Mouse (Mus musculus) lung, embryonic 16.5 days (tissue): ENCODE results near the gene Fyttd1. TPM values are rescaled to one million over a fixed set of nuclear protein-coding genes. Genes with fewer than 3 reads are reported as not detected.
A peak's percentile ranks its signal among the peaks of the same experiment; 100 is the strongest.
"Not testable (repeated sequence)": the region's sequence is repeated elsewhere in the genome, so short reads cannot be mapped to it uniquely, and the experiment has no call there.

Experiments used
- ATAC-seq: fragments of 200-750 bp; cut with Nextera tagmentation; 2 replicates; pipeline ENCODE4 v1.8.0; 2017; ENCODE audit warnings: low read depth, mild to moderate bottlenecking, moderate library complexity
- H3K27ac ChIP-seq: fragments of 300-500 bp; sonication (generic); 2 replicates; pipeline ENCODE4 v1.5.1; 2014; ENCODE audit warnings: mild to moderate bottlenecking, control low read depth, low read length
- H3K27me3 ChIP-seq: fragments of 300-500 bp; sonication (generic); 2 replicates; pipeline ENCODE4 v1.6.1; 2014; ENCODE audit warnings: low read depth, low read length, mixed read lengths; ENCODE audit not compliant: control insufficient read depth, insufficient read depth
- H3K36me3 ChIP-seq: fragments of 300-500 bp; sonication (generic); 2 replicates; pipeline ENCODE4 v1.6.1; 2014; ENCODE audit warnings: low read length; ENCODE audit not compliant: control insufficient read depth, insufficient read depth
- H3K4me1 ChIP-seq: fragments of 300-500 bp; sonication (generic); replicated peaks from 2 replicates; pipeline ENCODE4 v1.6.1; 2014; ENCODE audit warnings: low read length, mixed read lengths; ENCODE audit not compliant: control insufficient read depth, insufficient read depth
- H3K4me2 ChIP-seq: fragments of 300-500 bp; sonication (generic); 2 replicates; pipeline ENCODE4 v1.6.1; 2014; ENCODE audit warnings: low read depth, low read length, control low read depth
- H3K4me3 ChIP-seq: fragments of 300-500 bp; sonication (generic); 2 replicates; pipeline ENCODE4 v1.5.1; 2014; ENCODE audit warnings: mild to moderate bottlenecking, low read length, control low read depth
- H3K9ac ChIP-seq: fragments of 300-500 bp; sonication (generic); 2 replicates; pipeline ENCODE4 v1.6.1; 2014; ENCODE audit warnings: low read length, control low read depth
- H3K9me3 ChIP-seq: fragments of 300-500 bp; sonication (generic); 2 replicates; pipeline ENCODE4 v1.6.1; 2016; ENCODE audit warnings: low read length; ENCODE audit not compliant: control insufficient read depth
- WGBS: fragments of 180-500 bp; shearing (Covaris S2); extraction: QIAGEN DNeasy Blood & Tissue Kit; methylation state at CpG from one replicate; pipeline ENCODE4 v1.1.7; 2014; 5-methylcytosine and 5-hydroxymethylcytosine counted together
- polyA plus RNA-seq: library from polyadenylated mRNA; unstranded; fragments of >200 nt; fragmentation: Nextera tagmentation; extraction: Ambion mirVana; gene quantifications from 2 replicates; pipeline ENCODE4 v1.2.1, GENCODE M21; 2015

Gene Fyttd1
- polyA plus RNA-seq, 1 experiment from 2014 or later = 100 TPM

GRCm38 (mm10) chr16:32934470-32934869 lies 57.2 kb downstream of the Fyttd1 start:
- Histone ChIP-seq H3K9me3 (no peaks in the 10 kb centered on the region), H3K27me3 (no peaks in the 10 kb centered on the region), H3K4me1 (peaks cover 6% of the 10 kb centered on the region; the same call in 1 of the 2 replicates), H3K4me3 (no peak overlapping the region), H3K27ac (no peak overlapping the region; the same call in 1 of the 2 replicates), H3K4me2 (no peak overlapping the region), H3K9ac (no peak overlapping the region), H3K36me3 (no peaks in the 10 kb centered on the region)
- WGBS = 60% methylated on average over 2 of the region's 2 CpGs
- no peak for ATAC-seq

DNA sequence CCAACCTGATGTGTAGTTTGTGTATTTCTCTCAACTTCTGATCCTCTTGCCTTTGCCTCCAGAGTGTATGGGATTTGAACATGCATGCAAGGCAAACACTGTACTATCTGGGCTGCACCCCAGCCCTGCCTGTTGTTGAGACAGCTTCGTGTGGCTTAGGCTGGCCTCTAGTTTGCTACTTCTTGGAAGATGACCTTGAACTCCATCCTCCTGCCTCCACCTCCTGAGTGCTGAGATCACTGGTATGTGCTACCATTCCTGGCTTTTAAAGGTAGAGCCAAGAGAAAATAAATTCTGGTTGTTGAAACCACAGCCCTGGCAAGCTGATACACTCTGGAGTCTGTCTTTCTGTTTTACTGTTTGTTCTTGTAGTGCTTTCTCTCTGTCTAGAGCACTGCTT lies 57.8 kb downstream of the Fyttd1 start:
- Histone ChIP-seq H3K4me2 (no peak overlapping the region), H3K27me3 (no peaks in the 10 kb centered on the region), H3K9me3 (no peaks in the 10 kb centered on the region), H3K4me3 (no peak overlapping the region), H3K9ac (no peak overlapping the region), H3K36me3 (no peaks in the 10 kb centered on the region), H3K27ac (no peak overlapping the region), H3K4me1 (peaks cover 6% of the 10 kb centered on the region; the same call in 1 of the 2 replicates)
- WGBS = 64% methylated on average over 1 of the region's 1 CpGs
- ATAC-seq = no peak

- Histone ChIP-seq H3K27ac (no peak overlapping the region), H3K4me1 (peaks cover 6% of the 10 kb centered on the region; the same call in 1 of the 2 replicates), H3K27me3 (no peaks in the 10 kb centered on the region), H3K4me3 (no peak overlapping the region), H3K9me3 (no peaks in the 10 kb centered on the region), H3K4me2 (no peak overlapping the region), H3K36me3 (no peaks in the 10 kb centered on the region), H3K9ac (no peak overlapping the region)
- 76% methylated on average over 2 of the region's 2 CpGs for WGBS
- no peak for ATAC-seq
Observed at GRCm38 (mm10) chr16:32937358-32937757, 60.1 kb downstream of the Fyttd1 start.

DNA sequence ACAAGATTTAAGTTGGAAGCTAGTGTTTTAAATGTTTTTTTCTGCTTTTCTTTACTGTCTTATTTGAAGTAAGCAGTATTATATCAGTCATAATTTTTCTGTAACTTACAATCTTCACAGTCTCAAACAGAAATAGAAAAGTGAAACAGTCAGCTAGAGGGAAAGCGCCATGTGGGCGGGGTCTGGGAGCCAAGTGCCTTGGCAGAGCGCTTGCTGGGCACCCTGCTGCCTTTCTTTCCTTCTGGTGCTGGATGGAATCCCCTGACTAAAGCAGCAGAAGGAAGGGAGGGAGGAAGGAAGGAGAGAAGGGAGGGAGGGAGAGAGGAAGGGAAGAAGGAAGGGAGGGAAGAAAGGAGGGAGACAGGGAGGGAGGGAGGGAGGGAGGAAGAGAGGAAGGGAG lies 62.0 kb downstream of the Fyttd1 start:
- not testable (repeated sequence) for H3K4me2 ChIP-seq, H3K27me3 ChIP-seq, H3K36me3 ChIP-seq, H3K9me3 ChIP-seq, H3K4me3 ChIP-seq, H3K27ac ChIP-seq, H3K4me1 ChIP-seq, H3K9ac ChIP-seq
- WGBS = 49% methylated on average over 3 of the region's 3 CpGs
- ATAC-seq = 0 out of 2 replicates have a peak, but pooled peaks have one; percentile 56

GRCm38 (mm10) chr16:32939716-32940115 lies 62.4 kb downstream of the Fyttd1 start:
- not testable (repeated sequence) for ATAC-seq, H3K27ac ChIP-seq, H3K36me3 ChIP-seq, H3K27me3 ChIP-seq, H3K4me3 ChIP-seq, H3K4me2 ChIP-seq, H3K4me1 ChIP-seq, H3K9ac ChIP-seq, H3K9me3 ChIP-seq
- WGBS = 79% methylated on average over 4 of the region's 4 CpGs

DNA sequence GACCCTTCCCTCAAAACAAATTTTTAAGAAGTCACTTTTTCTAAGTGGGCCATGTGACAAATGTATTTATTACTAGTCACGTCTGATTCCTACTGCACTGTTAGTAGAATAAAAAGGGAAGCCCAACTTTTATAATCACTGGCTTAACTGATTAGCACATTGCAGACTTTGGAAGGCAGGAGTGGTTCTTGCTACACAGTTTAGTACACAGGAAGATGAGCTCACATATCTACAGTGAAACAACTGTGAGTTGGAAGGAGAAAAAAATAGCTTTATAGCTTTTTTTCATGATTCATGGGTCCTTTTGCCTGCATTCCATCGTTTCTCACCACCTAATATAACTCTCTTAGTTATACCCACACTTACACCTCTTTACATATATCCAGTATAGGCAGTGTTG lies 63.9 kb downstream of the Fyttd1 start:
- H3K4me1 ChIP-seq, H3K4me2 ChIP-seq, H3K27me3 ChIP-seq, H3K27ac ChIP-seq, H3K4me3 ChIP-seq, H3K36me3 ChIP-seq, H3K9me3 ChIP-seq, H3K9ac ChIP-seq, ATAC-seq: not testable (repeated sequence)
- WGBS = 92% methylated on average over 2 of the region's 2 CpGs

DNA sequence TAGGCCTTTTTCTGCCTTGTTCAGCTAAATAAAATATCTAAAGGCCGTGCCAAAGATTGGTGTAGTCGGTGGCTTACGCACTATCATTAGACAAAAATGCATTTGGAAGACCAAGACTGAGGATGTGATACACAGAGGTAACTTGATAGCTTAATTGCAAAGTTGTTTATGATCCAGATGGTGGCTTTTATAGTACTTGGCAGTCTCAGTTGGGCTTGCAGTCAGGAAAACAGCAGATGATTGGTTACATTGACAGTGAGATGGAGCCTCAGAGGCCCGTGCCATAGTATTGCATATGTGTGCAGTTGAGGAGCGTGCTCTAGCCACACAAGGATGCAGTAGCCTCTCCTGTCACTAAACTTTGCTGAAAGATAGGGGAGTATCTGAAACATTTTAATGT lies 65.4 kb downstream of the Fyttd1 start:
- 56% methylated on average over 5 of the region's 5 CpGs for WGBS
- ATAC-seq = peak; percentile 54; the same call in 1 of the 2 replicates
- Histone ChIP-seq H3K4me2 (no peak overlapping the region), H3K27ac (no peak overlapping the region), H3K27me3 (no peaks in the 10 kb centered on the region), H3K4me1 (no peaks in the 10 kb centered on the region), H3K9ac (no peak overlapping the region), H3K36me3 (no peaks in the 10 kb centered on the region), H3K4me3 (no peak overlapping the region), H3K9me3 (no peaks in the 10 kb centered on the region)

DNA sequence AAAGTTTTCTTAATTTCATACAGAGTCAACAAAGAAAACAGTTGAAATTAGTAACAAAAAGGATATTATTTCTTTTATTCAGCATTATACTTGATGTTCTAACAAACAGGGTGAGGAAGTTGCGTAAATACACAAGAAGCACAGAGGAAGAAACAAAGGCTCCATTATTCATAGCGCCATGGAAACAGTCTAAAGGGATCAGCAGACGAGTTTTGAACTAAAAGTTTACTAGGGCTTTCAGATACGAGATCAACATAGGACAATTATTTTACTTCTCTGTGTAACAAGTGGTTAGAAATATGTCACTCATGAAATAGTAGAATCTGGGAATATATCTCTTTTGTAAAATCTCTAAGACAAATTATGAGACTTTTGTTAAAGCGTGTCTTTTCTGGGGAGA lies 68.1 kb downstream of the Fyttd1 start:
- no peak overlapping the region for H3K9ac ChIP-seq
- H3K4me3 ChIP-seq = no peak overlapping the region
- no peak overlapping the region for H3K27ac ChIP-seq
- no peaks in the 10 kb centered on the region for H3K36me3 ChIP-seq
- H3K4me1 ChIP-seq = no peaks in the 10 kb centered on the region
- no peak for ATAC-seq
- WGBS = 70% methylated on average over 5 of the region's 5 CpGs
- H3K9me3 ChIP-seq = no peaks in the 10 kb centered on the region
- H3K27me3 ChIP-seq = no peaks in the 10 kb centered on the region
- no peak overlapping the region for H3K4me2 ChIP-seq

GRCm38 (mm10) chr16:32948016-32948415 lies 70.7 kb downstream of the Fyttd1 start:
- Histone ChIP-seq H3K4me1 (no peaks in the 10 kb centered on the region), H3K9me3 (no peaks in the 10 kb centered on the region)
- no peak for ATAC-seq

DNA sequence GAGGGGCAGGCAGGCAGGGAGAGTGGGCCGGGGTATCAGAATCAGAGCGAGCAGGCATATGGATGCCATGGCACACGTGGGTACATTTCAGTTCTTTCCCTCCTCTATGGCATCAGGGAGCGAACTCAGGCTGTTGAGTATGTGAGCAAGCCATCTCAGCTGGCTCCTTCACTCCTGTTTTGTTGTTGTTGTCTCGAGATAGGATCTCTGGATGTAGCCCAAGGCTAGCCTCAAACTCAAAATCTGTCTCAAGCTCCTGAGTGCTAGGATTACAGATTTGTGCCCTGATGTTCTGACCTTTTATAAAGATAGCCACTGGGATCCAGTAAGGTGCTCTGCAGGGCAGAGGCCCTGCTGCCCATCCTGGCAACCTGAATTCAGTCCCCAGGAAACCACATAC lies 71.4 kb downstream of the Fyttd1 start:
- WGBS = 90% methylated on average over 5 of the region's 5 CpGs
- no peak overlapping the region for H3K4me2 ChIP-seq
- H3K9ac ChIP-seq = no peak overlapping the region
- H3K36me3 ChIP-seq = no peaks in the 10 kb centered on the region
- H3K4me3 ChIP-seq = no peak overlapping the region
- no peaks in the 10 kb centered on the region for H3K4me1 ChIP-seq
- H3K27ac ChIP-seq = no peak overlapping the region
- no peaks in the 10 kb centered on the region for H3K27me3 ChIP-seq
- H3K9me3 ChIP-seq = no peaks in the 10 kb centered on the region
- ATAC-seq = no peak

More at GRCm38 (mm10) chr16:32948016-32948415, 70.7 kb downstream of the Fyttd1 start:
- Histone ChIP-seq H3K9ac (no peak overlapping the region), H3K4me2 (no peak overlapping the region), H3K27ac (no peak overlapping the region), H3K4me3 (no peak overlapping the region), H3K36me3 (no peaks in the 10 kb centered on the region), H3K27me3 (no peaks in the 10 kb centered on the region)
- WGBS = 81% methylated on average over 8 of the region's 8 CpGs
